Mouse (Mus musculus) heart, adult 2 months (tissue): Measurements from ENCODE around the gene Plscr1. TPM values are rescaled to one million over a fixed set of nuclear protein-coding genes. Genes with fewer than 3 reads are reported as not detected.

ENCODE experiments used
- DNase-seq, 2 experiments: peaks; one replicate each; pipeline ENCODE4 v3.0.0; 2021
- H3K27ac ChIP-seq: fragments of 200-600 bp; 2 replicates; pipeline ENCODE4 v1.8.1; 2022
- H3K27me3 ChIP-seq: fragments of 200-500 bp; 2 replicates; pipeline ENCODE4 v1.6.1; 2012; ENCODE audit warnings: mild to moderate bottlenecking, low read length, inconsistent platforms, mixed read lengths; ENCODE audit not compliant: control insufficient read depth, insufficient read depth
- H3K36me3 ChIP-seq: fragments of 200-500 bp; 2 replicates; pipeline ENCODE4 v1.6.1; 2012; ENCODE audit warnings: low read length, inconsistent platforms; ENCODE audit not compliant: control insufficient read depth, insufficient read depth
- H3K4me1 ChIP-seq: fragments of 200-500 bp; 2 replicates; pipeline ENCODE4 v1.6.1; 2011; ENCODE audit warnings: low read length; ENCODE audit not compliant: control insufficient read depth, insufficient read depth
- H3K4me3 ChIP-seq: fragments of 200-600 bp; 2 replicates; pipeline ENCODE4 v1.8.1; 2022
- H3K79me2 ChIP-seq: fragments of 200-500 bp; replicated peaks from 2 replicates; pipeline ENCODE4 v1.6.1; 2012; ENCODE audit warnings: mild to moderate bottlenecking, inconsistent platforms, low read length, moderate library complexity, mixed read lengths; ENCODE audit not compliant: control insufficient read depth, insufficient read depth
- H3K9ac ChIP-seq: fragments of 200-500 bp; 2 replicates; pipeline ENCODE4 v1.6.1; 2012; ENCODE audit warnings: low read depth, mild to moderate bottlenecking, control low read depth, inconsistent platforms, low read length, mixed read lengths
- CTCF ChIP-seq: fragments of 200-600 bp; IDR thresholded peaks from 2 replicates; pipeline ENCODE4 v1.8.1; 2022; ENCODE audit warnings: antibody characterized with exemption, mild to moderate bottlenecking, moderate library complexity
- EP300 ChIP-seq: fragments of 200-500 bp; IDR thresholded peaks from 2 replicates; pipeline ENCODE4 v1.6.1; 2011; ENCODE audit warnings: low read depth, low read length, control low read depth; ENCODE audit not compliant: insufficient read depth
- POLR2A ChIP-seq: fragments of 200-500 bp; IDR thresholded peaks from 2 replicates; pipeline ENCODE4 v1.6.1; 2011; ENCODE audit warnings: mild to moderate bottlenecking, low read depth, low read length, control low read depth; ENCODE audit not compliant: insufficient read depth
- WGBS: fragments of 180-500 bp; shearing (Covaris S2); methylation state at CpG from one replicate; pipeline ENCODE4 v1.1.7; 2018; 5-methylcytosine and 5-hydroxymethylcytosine counted together
- intact Hi-C: fragments of 180-260 bp; cut with DNase I; formaldehyde crosslinking; loops from one replicate; pipeline ENCODE4 v1.15.1; 2025
- polyA plus RNA-seq: library from polyadenylated mRNA; depleted of rRNA; stranded (reverse); fragments of >200 nt; gene quantifications from 2 replicates; pipeline ENCODE4 v1.2.3, GENCODE M21; 2012
- total RNA-seq, 2 experiments: library from RNA; stranded (reverse); gene quantifications; 2 replicates each; pipeline ENCODE4 v1.2.3; 2021

Gene Plscr1
- total and polyA plus RNA-seq, 3 experiments = 6.1 to 14.0 (median 11.0) TPM

- WGBS = 74% methylated on average over 7 of the region's 7 CpGs
- Histone ChIP-seq H3K4me3 (no peak overlapping the region), H3K27me3 (no peaks in the 10 kb centered on the region), H3K79me2 (no peaks in the 10 kb centered on the region; the same call in 1 of the 2 replicates), H3K36me3 (peaks cover 14% of the 10 kb centered on the region), H3K9ac (no peak overlapping the region), H3K27ac (no peak overlapping the region; the same call in 1 of the 2 replicates), H3K4me1 (peaks cover 3% of the 10 kb centered on the region)
- intact Hi-C loops = no loop called here
- TF ChIP-seq CTCF = no peak
- TF ChIP-seq POLR2A = no peak
- no peak for TF ChIP-seq EP300
- DNase-seq = no peak
Measured at GRCm38 (mm10) chr9:92248773-92249446, 640 bp upstream of the Plscr1 start.

GRCm38 (mm10) chr9:92249987-92250772 lies 630 bp downstream of the Plscr1 start:
- H3K79me2 ChIP-seq = no peaks in the 10 kb centered on the region; the same call in 1 of the 2 replicates
- H3K9ac ChIP-seq = peak overlapping the region; percentile 85
- DNase-seq = peak; percentile 86 to 89
- no peaks in the 10 kb centered on the region for H3K27me3 ChIP-seq
- intact Hi-C loops = loop anchor here (1.0 to 5.0 kb wide), 3 partner anchors 21 to 207 kb away; partner anchors contain the start of genes Plscr2 and Plscr4
- TF ChIP-seq EP300 (peak; percentile 28; the same call in 1 of the 2 replicates), CTCF (peak; percentile 34), POLR2A (peak; percentile 68)
- H3K36me3 ChIP-seq = peaks cover 16% of the 10 kb centered on the region
- H3K27ac ChIP-seq = peak overlapping the region; percentile 87
- peaks cover 3% of the 10 kb centered on the region for H3K4me1 ChIP-seq
- WGBS = 2% methylated on average over 40 of the region's 40 CpGs
- peak overlapping the region; percentile 70 for H3K4me3 ChIP-seq

DNA sequence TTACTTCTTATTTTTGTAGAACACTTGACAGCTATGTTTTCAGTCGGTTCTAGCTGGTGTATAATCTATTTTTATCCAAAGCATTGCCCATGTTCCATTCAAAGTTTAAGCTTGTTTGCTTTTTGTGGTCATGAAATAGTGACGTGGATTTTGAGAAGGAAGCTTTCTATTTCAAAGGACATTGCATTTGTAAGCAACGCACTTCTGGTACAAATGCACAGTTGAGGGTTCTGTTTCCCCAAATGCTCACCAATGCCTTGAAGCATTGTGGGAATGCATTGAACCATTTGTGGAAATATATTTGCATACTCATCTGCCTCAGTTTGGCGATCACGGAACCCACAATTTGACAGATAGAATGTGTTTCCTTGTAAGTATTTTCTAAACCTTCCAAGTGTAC lies 3.2 kb downstream of the Plscr1 start:
- TF ChIP-seq EP300 (no peak), CTCF (no peak), POLR2A (no peak)
- H3K27me3 ChIP-seq = no peaks in the 10 kb centered on the region
- 74% methylated on average over 5 of the region's 5 CpGs for WGBS
- DNase-seq = no peak
- H3K79me2 ChIP-seq = no peaks in the 10 kb centered on the region; the same call in 1 of the 2 replicates
- H3K4me1 ChIP-seq = peaks cover 3% of the 10 kb centered on the region
- no peak overlapping the region for H3K9ac ChIP-seq
- peaks cover 17% of the 10 kb centered on the region for H3K36me3 ChIP-seq
- H3K27ac ChIP-seq = no peak overlapping the region
- no peak overlapping the region for H3K4me3 ChIP-seq
- intact Hi-C loops = loop anchor here (5.0 kb wide), 1 partner anchor 205 kb away; the partner anchor contains the start of gene Plscr4

- Histone ChIP-seq H3K36me3 (peaks cover 17% of the 10 kb centered on the region), H3K4me1 (peaks cover 3% of the 10 kb centered on the region), H3K9ac (no peak overlapping the region), H3K27ac (no peak overlapping the region), H3K4me3 (no peak overlapping the region), H3K79me2 (no peaks in the 10 kb centered on the region; the same call in 1 of the 2 replicates), H3K27me3 (no peaks in the 10 kb centered on the region)
- DNase-seq = no peak
- no peak for TF ChIP-seq CTCF
- no peak for TF ChIP-seq POLR2A
- TF ChIP-seq EP300 = no peak
- 87% methylated on average over 10 of the region's 10 CpGs for WGBS
- intact Hi-C loops = loop anchor here (5.0 kb wide), 1 partner anchor 204 kb away; the partner anchor contains the start of gene Plscr4
Measured at GRCm38 (mm10) chr9:92253585-92254321, 4.2 kb downstream of the Plscr1 start.

DNA sequence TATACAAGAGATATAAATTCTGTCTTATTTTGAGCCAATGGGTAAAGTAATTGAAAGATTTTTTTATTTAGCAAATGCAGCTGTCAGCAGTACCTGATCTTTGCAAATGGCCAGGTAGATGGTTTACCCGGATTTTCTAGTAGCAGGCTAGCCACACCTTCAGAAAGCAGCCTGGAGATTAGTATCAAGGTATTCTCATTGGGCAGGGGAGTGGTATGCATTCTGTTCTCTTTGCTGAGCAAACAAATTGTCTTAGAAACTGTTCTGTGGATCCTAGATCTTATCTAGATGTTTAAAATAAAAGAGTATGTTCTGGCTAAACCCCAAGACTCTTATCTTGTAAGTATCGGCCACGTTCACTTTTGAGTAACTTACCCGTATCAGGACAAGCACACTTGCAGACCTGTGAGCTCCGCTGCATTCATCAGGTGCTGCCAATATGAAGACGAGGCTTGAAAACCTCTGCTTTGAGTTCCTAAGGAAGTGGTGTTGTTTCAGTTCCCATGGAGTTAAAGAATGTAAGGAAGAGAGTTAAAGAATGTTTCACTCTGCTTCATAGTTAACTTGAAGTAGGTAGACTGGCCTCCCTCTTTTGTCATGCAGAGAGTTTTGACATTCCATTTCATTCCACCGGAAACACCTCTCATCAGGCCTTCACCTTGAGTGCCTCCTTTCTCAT lies 11.1 kb downstream of the Plscr1 start:
- no peak for DNase-seq
- Histone ChIP-seq H3K4me3 (no peak overlapping the region), H3K4me1 (peaks cover 3% of the 10 kb centered on the region), H3K27ac (no peak overlapping the region), H3K27me3 (no peaks in the 10 kb centered on the region), H3K79me2 (0 out of 2 replicates have a peak, but pooled peaks cover 2% of the 10 kb centered on the region), H3K9ac (no peak overlapping the region), H3K36me3 (peaks cover 9% of the 10 kb centered on the region)
- intact Hi-C loops = no loop called here
- 71% methylated on average over 7 of the region's 7 CpGs for WGBS
- no peak for TF ChIP-seq CTCF
- no peak for TF ChIP-seq POLR2A
- no peak for TF ChIP-seq EP300
